Mouse (Mus musculus) gastrocnemius, postnatal 25 days (tissue): ENCODE measurements at regions not wholly inside any gene's neighbourhood (a gene's known extent, or its start where the extent isn't known, plus 50 kb on each side); places are given as distances from the start of the nearest gene placed in this dataset.

ENCODE experiments used
- DNase-seq: peaks from one replicate; pipeline ENCODE4 v3.0.0; 2022

DNA sequence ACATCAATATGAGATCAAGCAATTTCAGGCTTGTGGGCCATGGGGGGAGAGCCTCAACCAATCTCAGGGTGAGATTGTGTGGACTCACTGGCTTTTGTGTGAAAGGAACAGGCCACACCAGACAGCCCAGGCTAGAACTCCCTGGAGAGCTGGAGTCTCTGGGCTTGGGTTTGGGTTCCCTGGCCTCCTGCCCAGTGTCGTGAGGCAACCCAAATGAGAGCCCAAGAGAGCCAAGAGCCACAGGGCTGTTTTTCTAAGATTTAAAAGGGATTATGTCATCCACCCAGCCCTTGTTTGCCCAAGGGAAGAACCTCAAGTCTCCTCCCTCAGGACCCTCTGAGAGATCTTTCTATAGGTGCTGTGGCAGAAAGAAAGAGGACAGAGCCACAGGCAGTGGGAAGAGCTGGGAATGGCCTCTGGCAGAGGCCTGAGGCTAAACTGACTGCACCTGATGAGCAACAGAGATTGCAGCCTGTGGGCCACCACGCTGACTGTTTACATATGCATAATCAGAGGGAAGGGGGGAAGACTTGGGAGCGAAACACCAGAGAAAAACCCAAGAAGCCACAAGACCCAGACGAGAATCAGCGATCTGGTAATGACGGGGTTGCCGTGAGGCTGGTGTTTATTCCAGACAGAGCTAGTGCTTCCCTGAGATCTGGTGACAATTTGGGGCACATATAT, 92.1 kb downstream of the Bcl2l11 start:
- DNase-seq, result peak; percentile 28

- no peak for DNase-seq
Observed at GRCm38 (mm10) chr2:128218961-128219360, 93.1 kb downstream of the Bcl2l11 start.

DNA sequence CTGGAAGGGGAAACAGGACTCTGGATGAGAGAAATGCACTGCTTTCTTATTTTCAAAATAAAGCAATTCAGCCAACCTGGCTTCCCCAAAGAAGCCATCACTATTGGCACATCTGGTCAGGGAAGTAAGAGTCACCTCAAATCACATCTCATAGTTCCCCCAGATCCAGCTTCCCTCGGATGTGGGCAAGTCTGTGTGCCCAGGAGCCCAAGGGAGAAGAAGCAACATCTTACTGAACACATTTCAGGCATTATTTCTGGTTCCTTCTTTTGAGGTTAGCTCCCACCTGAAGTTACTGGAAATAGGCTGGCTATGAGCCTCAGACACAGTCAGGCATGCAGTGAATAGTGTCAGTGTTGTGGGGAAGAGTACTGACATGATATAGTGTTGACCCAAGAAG, 95.2 kb downstream of the Bcl2l11 start:
- no peak for DNase-seq

DNA sequence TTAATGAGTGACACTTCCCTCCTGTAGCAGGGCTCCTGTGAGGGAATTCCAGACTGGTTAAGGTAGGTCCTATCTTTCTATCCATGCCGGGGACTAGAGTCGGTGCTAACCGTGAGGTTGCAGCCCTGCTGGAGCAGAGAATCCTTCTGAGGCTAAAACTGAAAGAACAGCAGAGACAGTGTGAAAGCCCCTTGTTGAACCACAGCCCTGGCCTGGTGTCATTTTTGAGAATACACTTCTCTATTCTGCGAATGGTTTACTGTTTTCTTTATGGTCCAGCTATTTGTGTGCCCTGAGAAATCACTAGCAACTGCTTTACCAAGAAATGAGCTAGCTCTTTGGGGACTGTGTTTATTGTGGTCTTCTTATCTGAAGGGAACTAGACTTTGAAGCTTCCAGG, 95.8 kb downstream of the Bcl2l11 start:
- DNase-seq, result no peak

GRCm38 (mm10) chr2:128226465-128227047, 100.7 kb downstream of the Bcl2l11 start:
- DNase-seq, result no peak

GRCm38 (mm10) chr2:128229730-128230129, 103.9 kb downstream of the Bcl2l11 start:
- DNase-seq, result no peak

GRCm38 (mm10) chr2:128230921-128231320, 105.1 kb downstream of the Bcl2l11 start:
- DNase-seq, result no peak

DNA sequence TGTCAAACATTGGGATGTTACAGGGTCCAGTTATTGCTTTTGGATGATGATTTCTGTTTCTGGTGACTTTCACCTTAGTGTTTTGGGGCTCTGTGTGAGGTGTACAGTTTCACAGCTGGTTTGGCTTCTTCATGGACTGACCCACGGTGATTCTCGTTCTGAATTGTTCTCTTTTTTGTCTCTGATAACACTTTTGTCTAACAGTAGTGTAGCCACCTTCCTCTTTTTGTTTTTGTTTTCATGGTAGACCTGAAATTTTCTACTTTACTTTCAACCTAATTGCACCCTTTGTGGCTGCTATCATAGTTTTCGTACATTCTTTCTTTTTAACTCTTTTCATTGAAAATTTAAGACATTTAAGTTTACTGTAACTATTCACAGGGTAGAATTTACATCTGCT, 105.5 kb downstream of the Bcl2l11 start:
- no peak for DNase-seq

DNA sequence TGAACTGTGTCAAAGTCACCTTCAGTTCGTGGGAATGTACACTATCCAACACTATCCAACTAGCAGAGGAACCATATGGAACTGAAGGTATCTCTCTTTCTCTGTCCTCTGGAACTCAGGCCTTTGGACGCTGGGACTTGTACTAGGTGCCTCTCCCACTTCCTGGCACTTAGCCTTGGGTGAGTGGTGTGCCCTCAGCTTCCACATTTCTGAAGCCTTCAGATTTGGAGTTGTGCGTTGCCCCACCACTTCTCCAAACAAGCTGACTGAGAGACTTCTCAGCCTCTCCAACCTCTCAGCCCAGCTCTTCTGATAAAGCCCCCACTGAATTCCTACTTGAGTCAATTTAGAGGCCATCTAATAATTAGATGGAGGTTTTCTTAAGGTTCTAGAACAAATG, 106.2 kb downstream of the Bcl2l11 start:
- no peak for DNase-seq

GRCm38 (mm10) chr2:128235127-128235526, 109.3 kb downstream of the Bcl2l11 start:
- DNase-seq, result no peak

DNA sequence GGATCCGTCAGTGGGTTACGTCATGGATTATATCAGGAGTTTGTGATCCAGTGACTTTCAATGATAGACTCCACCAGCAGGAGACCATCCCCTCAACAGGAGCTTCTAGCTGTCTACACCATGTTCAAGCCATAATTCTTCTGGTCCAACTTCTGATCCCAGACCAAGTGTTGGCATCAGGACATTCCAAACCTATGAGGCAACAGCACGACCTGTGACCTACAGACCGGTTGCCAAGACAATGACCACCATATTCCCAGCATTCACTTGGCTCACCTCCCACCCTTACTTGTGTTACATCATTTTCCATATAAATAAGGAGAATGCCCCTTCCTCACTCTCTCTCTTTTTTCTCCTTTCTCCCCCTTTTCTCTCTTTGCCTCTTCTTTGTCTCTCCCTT, 113.6 kb downstream of the Bcl2l11 start:
- DNase-seq, result no peak

DNA sequence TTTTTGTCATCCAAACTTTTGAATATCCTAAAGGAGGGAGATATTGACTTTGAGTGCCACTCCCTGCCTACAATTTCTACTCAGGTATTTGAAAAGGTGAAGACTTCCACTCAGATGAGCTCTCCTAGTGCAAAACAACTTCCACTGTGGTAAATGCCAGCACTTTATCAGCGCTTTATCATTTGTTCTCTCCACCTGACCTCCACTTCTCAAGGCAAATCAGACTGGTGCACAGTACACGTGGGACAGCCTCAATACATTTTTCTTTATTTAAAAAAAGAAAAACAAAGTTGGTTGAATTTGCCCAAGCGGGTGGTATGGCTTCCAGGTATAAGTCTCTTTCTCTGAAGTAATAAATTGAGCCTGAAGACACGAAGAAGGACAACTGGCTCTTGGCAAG, 114.2 kb downstream of the Bcl2l11 start:
- DNase-seq, result no peak

DNA sequence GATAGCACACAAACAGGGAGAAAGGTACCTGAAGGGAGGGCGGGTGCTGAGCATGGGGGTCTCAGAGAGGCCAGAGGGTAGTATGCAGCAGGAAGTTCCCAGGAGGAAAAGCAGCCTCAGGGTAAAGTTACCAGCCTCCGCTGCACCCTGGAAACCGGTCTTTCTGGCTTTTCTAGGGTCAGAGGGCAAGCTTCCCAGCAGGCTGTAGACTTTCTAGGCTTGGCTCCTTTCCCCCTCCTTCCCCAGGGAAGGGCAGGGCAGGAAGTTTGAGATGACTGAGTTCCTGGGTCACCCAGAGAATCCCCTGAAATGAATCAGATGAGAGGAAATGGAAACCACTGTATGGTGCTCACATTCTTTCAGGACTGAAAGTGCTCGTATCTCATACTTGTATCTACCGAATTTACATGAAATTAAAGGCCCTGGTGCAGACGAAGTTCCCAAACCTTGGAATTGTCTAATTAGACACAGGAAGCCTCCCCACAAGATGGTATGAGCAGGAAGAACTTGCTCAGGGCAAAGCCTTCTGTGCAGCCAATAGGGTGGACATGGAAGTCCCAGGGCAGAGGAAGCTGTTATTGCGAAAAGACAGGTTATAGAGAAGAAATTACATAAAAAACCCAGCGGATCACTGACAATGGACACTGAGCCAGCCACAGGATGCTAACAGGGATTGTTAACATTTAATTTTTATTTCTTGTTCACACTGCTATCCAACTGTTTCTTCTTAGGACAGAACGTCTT, 114.9 kb downstream of the Bcl2l11 start:
- DNase-seq, result peak; percentile 21

DNA sequence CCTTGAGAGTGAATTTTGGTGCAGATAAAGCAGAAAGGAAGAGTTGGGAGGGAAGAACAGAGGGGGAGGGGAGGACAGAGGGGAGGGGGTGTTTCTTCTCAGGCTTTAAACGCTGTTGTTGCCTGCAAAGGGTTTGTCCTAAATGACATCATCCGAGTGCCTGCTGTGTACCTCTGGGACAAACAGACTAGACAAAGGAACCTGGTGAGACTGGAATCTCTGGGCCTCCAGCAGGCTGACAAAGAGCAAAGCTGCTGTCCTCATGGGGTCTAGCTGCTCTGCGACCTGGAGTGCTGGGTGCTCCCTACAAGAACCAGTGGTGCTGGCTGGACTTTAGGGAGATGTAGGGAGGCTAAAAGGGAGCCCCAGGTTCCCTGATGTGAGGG, 115.4 kb downstream of the Bcl2l11 start:
- no peak for DNase-seq

GRCm38 (mm10) chr2:128245544-128245943, 119.7 kb downstream of the Bcl2l11 start:
- DNase-seq, result peak; percentile 72

DNA sequence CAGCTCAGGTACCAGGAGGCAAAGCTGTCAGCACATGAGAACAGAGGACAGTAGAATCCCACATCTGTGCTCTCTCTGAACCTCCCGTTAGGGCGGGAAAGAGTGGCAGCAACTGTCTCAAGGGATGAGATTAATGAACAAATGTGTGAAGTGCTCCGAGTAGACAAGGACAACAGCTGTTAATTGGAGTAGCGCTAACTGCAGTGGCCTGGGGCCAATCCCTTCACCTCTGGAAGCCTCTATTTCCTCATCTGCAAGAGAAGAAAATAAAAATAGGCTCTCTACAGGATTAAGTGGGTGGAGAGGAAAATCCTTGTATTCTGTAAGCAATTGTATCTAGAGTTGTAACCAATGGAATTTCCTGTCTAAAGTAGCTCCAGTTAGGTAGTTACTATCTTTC, 122.1 kb downstream of the Bcl2l11 start:
- no peak for DNase-seq

DNA sequence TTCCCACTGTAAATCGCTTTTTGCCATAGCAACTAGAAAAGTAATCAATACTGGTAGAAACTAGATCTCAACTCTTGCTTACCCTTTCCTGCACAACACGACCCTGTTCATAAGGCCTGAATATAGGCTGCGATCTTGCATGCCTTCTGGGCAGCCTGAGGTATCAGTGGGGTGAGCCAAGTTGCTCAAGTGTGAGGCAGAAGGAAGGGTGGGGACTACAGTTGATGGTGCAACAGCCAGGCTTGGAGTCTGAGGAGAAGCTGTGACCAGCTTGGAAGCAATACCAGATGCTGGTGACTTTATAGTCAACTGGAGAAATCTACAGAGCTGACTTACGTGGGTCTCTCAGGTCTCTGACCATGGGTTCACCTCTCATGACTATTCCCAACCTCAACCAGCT, 123.3 kb downstream of the Bcl2l11 start:
- DNase-seq, result no peak

GRCm38 (mm10) chr2:128249607-128250006, 123.8 kb downstream of the Bcl2l11 start:
- DNase-seq, result no peak

- DNase-seq, result no peak
Observed at GRCm38 (mm10) chr2:128250841-128251240, 125.0 kb downstream of the Bcl2l11 start.

- DNase-seq, result no peak
Observed at GRCm38 (mm10) chr2:128256651-128257050, 130.8 kb downstream of the Bcl2l11 start.

DNA sequence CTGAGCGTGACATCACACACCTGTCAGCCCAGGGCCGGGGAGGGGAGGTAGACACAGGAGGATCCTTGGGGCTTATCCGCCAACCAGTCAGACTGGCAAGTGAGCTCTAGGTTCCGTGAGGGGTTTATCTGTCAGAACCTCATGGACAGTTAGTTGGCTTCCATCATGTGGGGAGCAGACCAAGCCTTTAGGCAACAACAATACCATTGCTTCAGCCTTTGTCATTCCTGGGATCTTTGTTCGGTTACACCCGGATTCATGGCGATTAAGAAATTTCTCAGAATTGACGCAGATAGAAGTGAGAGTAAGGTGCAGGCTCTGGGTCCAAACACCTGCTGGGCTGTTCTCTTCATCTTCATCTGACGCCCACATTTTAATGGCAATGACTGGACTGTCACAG, 131.4 kb downstream of the Bcl2l11 start:
- DNase-seq, result no peak

DNA sequence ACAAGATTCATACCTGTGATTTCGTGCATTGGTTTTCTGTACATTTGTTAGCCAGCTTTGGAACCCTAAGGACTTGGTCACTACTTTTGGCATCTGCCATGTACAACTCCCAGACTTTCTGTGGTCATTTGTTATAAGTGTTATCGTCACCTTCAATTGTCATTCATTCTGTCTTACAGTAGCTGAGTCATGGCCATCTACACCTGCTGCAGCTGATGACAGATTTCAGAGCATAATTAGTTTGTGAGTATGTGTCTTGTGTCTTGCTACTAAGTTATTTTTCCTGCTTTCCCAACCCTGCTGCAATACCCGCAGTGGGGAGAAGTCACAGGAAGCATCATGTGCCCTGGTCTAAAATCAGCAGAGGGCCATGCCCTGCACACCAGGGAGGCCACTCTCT, 138.0 kb downstream of the Bcl2l11 start:
- no peak for DNase-seq
